Mouse (Mus musculus): ENCODE results near the gene Egfl6. TPM values are rescaled to one million over a fixed set of nuclear protein-coding genes. Genes with fewer than 3 reads are reported as not detected.
A peak's percentile ranks its signal among the peaks of the same experiment; 100 is the strongest.

The Egfl6 gene
- polyA plus RNA-seq, 1 experiment from 2014 or later = 0.67 TPM

- ATAC-seq (ENCODE audit: low read depth) = peak; percentile 97
- whole genome bisulfite sequencing (ENCODE audit: insufficient replicate concordance) = 25% methylated on average over 65 of the region's 65 CpGs
- no peaks in the 10 kb centered on the region for H3K27me3 ChIP-seq (ENCODE audit: control insufficient read depth, insufficient read depth, low read depth, low read length)
- peak overlapping the region; percentile 80 for H3K9ac ChIP-seq (ENCODE audit: low read depth, low read length)
- H3K27ac ChIP-seq (ENCODE audit: low read length) = peak overlapping the region; percentile 90
- H3K4me3 ChIP-seq (ENCODE audit: low read depth, low read length) = peak overlapping the region; percentile 76
- no peaks in the 10 kb centered on the region for H3K36me3 ChIP-seq (ENCODE audit: control insufficient read depth, insufficient read depth)
- H3K9me3 ChIP-seq (replicated peaks; ENCODE audit: control insufficient read depth, low read length) = no peaks in the 10 kb centered on the region
- peak overlapping the region; percentile 65 for H3K4me2 ChIP-seq (ENCODE audit: low read depth, low read length)
- peaks cover 7% of the 10 kb centered on the region for H3K4me1 ChIP-seq (ENCODE audit: control insufficient read depth, low read depth, low read length)
These were observed 75.5 kb downstream of the Egfl6 start for GRCm38 (mm10) chrX:166509761-166510738.

GRCm38 (mm10) chrX:166504421-166504820, 81.1 kb downstream of the Egfl6 start:
- no peak for ATAC-seq (ENCODE audit: low read depth)
- Histone ChIP-seq H3K9me3 (replicated peaks; ENCODE audit: control insufficient read depth, low read length) (no peaks in the 10 kb centered on the region), H3K27ac (ENCODE audit: low read length) (no peak overlapping the region), H3K9ac (ENCODE audit: low read depth, low read length) (no peak overlapping the region), H3K4me3 (ENCODE audit: low read depth, low read length) (no peak overlapping the region), H3K4me1 (ENCODE audit: control insufficient read depth, low read depth, low read length) (no peaks in the 10 kb centered on the region), H3K4me2 (ENCODE audit: low read depth, low read length) (no peak overlapping the region), H3K36me3 (ENCODE audit: control insufficient read depth, insufficient read depth) (peaks cover 2% of the 10 kb centered on the region; the same call in 1 of the 2 replicates), H3K27me3 (ENCODE audit: control insufficient read depth, insufficient read depth, low read depth, low read length) (no peaks in the 10 kb centered on the region)
- whole genome bisulfite sequencing (ENCODE audit: insufficient replicate concordance) = 51% methylated on average over 2 of the region's 2 CpGs

GRCm38 (mm10) chrX:166499496-166500190, 85.9 kb downstream of the Egfl6 start:
- H3K4me2 ChIP-seq (ENCODE audit: low read depth, low read length) = no peak overlapping the region
- H3K9ac ChIP-seq (ENCODE audit: low read depth, low read length) = no peak overlapping the region
- ATAC-seq (ENCODE audit: low read depth) = no peak
- WGBS (ENCODE audit: insufficient replicate concordance) = 34% methylated on average over 1 of the region's 1 CpGs
- no peak overlapping the region for H3K4me3 ChIP-seq (ENCODE audit: low read depth, low read length)
- H3K27me3 ChIP-seq (ENCODE audit: control insufficient read depth, insufficient read depth, low read depth, low read length) = no peaks in the 10 kb centered on the region
- H3K9me3 ChIP-seq (replicated peaks; ENCODE audit: control insufficient read depth, low read length) = no peaks in the 10 kb centered on the region
- no peak overlapping the region for H3K27ac ChIP-seq (ENCODE audit: low read length)
- no peaks in the 10 kb centered on the region for H3K4me1 ChIP-seq (ENCODE audit: control insufficient read depth, low read depth, low read length)
- peaks cover 2% of the 10 kb centered on the region; the same call in 1 of the 2 replicates for H3K36me3 ChIP-seq (ENCODE audit: control insufficient read depth, insufficient read depth)

GRCm38 (mm10) chrX:166497771-166498170, 87.7 kb downstream of the Egfl6 start:
- Histone ChIP-seq H3K9ac (ENCODE audit: low read depth, low read length) (no peak overlapping the region), H3K4me1 (ENCODE audit: control insufficient read depth, low read depth, low read length) (no peaks in the 10 kb centered on the region), H3K36me3 (ENCODE audit: control insufficient read depth, insufficient read depth) (peaks cover 2% of the 10 kb centered on the region; the same call in 1 of the 2 replicates), H3K9me3 (replicated peaks; ENCODE audit: control insufficient read depth, low read length) (no peaks in the 10 kb centered on the region), H3K4me2 (ENCODE audit: low read depth, low read length) (no peak overlapping the region), H3K27me3 (ENCODE audit: control insufficient read depth, insufficient read depth, low read depth, low read length) (no peaks in the 10 kb centered on the region), H3K27ac (ENCODE audit: low read length) (no peak overlapping the region), H3K4me3 (ENCODE audit: low read depth, low read length) (no peak overlapping the region)
- no peak for ATAC-seq (ENCODE audit: low read depth)
- WGBS (ENCODE audit: insufficient replicate concordance) = 45% methylated on average over 4 of the region's 4 CpGs

- H3K27ac ChIP-seq (ENCODE audit: low read length) = no peak overlapping the region
- no peak overlapping the region for H3K4me3 ChIP-seq (ENCODE audit: low read depth, low read length)
- H3K9me3 ChIP-seq (replicated peaks; ENCODE audit: control insufficient read depth, low read length) = no peaks in the 10 kb centered on the region
- no peaks in the 10 kb centered on the region for H3K27me3 ChIP-seq (ENCODE audit: control insufficient read depth, insufficient read depth, low read depth, low read length)
- ATAC-seq (ENCODE audit: low read depth) = no peak
- H3K9ac ChIP-seq (ENCODE audit: low read depth, low read length) = no peak overlapping the region
- H3K4me1 ChIP-seq (ENCODE audit: control insufficient read depth, low read depth, low read length) = no peaks in the 10 kb centered on the region
- WGBS (ENCODE audit: insufficient replicate concordance) = 58% methylated on average over 2 of the region's 2 CpGs
- H3K4me2 ChIP-seq (ENCODE audit: low read depth, low read length) = no peak overlapping the region
- no peaks in the 10 kb centered on the region for H3K36me3 ChIP-seq (ENCODE audit: control insufficient read depth, insufficient read depth)
These were observed 90.5 kb downstream of the Egfl6 start for GRCm38 (mm10) chrX:166495052-166495451.

- no peaks in the 10 kb centered on the region for H3K27me3 ChIP-seq (ENCODE audit: control insufficient read depth, insufficient read depth, low read depth, low read length)
- H3K27ac ChIP-seq (ENCODE audit: low read length) = peak within 1 kb of the TSS; percentile 61
- no peaks in the 10 kb centered on the region for H3K36me3 ChIP-seq (ENCODE audit: control insufficient read depth, insufficient read depth)
- peak within 1 kb of the TSS; percentile 77 for H3K9ac ChIP-seq (ENCODE audit: low read depth, low read length)
- ATAC-seq (ENCODE audit: low read depth) = peak; percentile 98
- peak within 1 kb of the TSS; percentile 65 for H3K4me2 ChIP-seq (ENCODE audit: low read depth, low read length)
- no peaks in the 10 kb centered on the region for H3K9me3 ChIP-seq (replicated peaks; ENCODE audit: control insufficient read depth, low read length)
- H3K4me3 ChIP-seq (ENCODE audit: low read depth, low read length) = peak within 1 kb of the TSS; percentile 78
- WGBS (ENCODE audit: insufficient replicate concordance) = 24% methylated on average over 40 of the region's 41 CpGs
- H3K4me1 ChIP-seq (ENCODE audit: control insufficient read depth, low read depth, low read length) = no peaks in the 10 kb centered on the region; the same call in 1 of the 2 replicates
These were observed 106.0 kb downstream of the Egfl6 start, which contains the start of gene Rab9 for GRCm38 (mm10) chrX:166479365-166479983. Rab9 (minus strand) TSS chrX:166479867.

- Histone ChIP-seq H3K36me3 (ENCODE audit: control insufficient read depth, insufficient read depth) (no peaks in the 10 kb centered on the region), H3K27me3 (ENCODE audit: control insufficient read depth, insufficient read depth, low read depth, low read length) (no peaks in the 10 kb centered on the region), H3K4me1 (ENCODE audit: control insufficient read depth, low read depth, low read length) (no peaks in the 10 kb centered on the region; the same call in 1 of the 2 replicates), H3K4me2 (ENCODE audit: low read depth, low read length) (peak overlapping the region; percentile 65), H3K9ac (ENCODE audit: low read depth, low read length) (peak overlapping the region; percentile 77), H3K27ac (ENCODE audit: low read length) (peak overlapping the region; percentile 61), H3K4me3 (ENCODE audit: low read depth, low read length) (peak overlapping the region; percentile 78), H3K9me3 (replicated peaks; ENCODE audit: control insufficient read depth, low read length) (no peaks in the 10 kb centered on the region)
- 19% methylated on average over 28 of the region's 28 CpGs for WGBS (ENCODE audit: insufficient replicate concordance)
- peak; percentile 24 for ATAC-seq (ENCODE audit: low read depth)
These were observed 106.7 kb downstream of the Egfl6 start for GRCm38 (mm10) chrX:166478631-166479364.

- H3K9ac ChIP-seq (ENCODE audit: low read depth, low read length) = no peak overlapping the region
- no peaks in the 10 kb centered on the region for H3K36me3 ChIP-seq (ENCODE audit: control insufficient read depth, insufficient read depth)
- no peak overlapping the region for H3K4me3 ChIP-seq (ENCODE audit: low read depth, low read length)
- no peaks in the 10 kb centered on the region for H3K9me3 ChIP-seq (replicated peaks; ENCODE audit: control insufficient read depth, low read length)
- no peak overlapping the region for H3K27ac ChIP-seq (ENCODE audit: low read length)
- WGBS (ENCODE audit: insufficient replicate concordance) = 69% methylated on average over 6 of the region's 6 CpGs
- peak overlapping the region; percentile 26; the same call in 1 of the 2 replicates for H3K4me2 ChIP-seq (ENCODE audit: low read depth, low read length)
- H3K4me1 ChIP-seq (ENCODE audit: control insufficient read depth, low read depth, low read length) = no peaks in the 10 kb centered on the region; the same call in 1 of the 2 replicates
- ATAC-seq (ENCODE audit: low read depth) = no peak
- no peaks in the 10 kb centered on the region for H3K27me3 ChIP-seq (ENCODE audit: control insufficient read depth, insufficient read depth, low read depth, low read length)
These were observed 108.1 kb downstream of the Egfl6 start for GRCm38 (mm10) chrX:166477393-166477792.

Measured in liver, embryonic 16.5 days (tissue).